Mouse (Mus musculus) splenic B cell, adult 2 months (primary cell): Measurements from ENCODE around the gene Fcer1g.

Experiments
- DNase-seq: peaks from one replicate; pipeline ENCODE4 v3.0.0-alpha.2; 2011; ENCODE audit warnings: low read depth, low spot score
- H3K27me3 ChIP-seq: 2 replicates; pipeline ENCODE4 v1.6.1; 2012; ENCODE audit warnings: mild to moderate bottlenecking, low read length, moderate library complexity, mixed read lengths; ENCODE audit not compliant: control insufficient read depth, poor library complexity, insufficient read depth, severe bottlenecking
- H3K36me3 ChIP-seq: 2 replicates; pipeline ENCODE4 v1.6.1; 2012; ENCODE audit warnings: mild to moderate bottlenecking, low read length, moderate library complexity, mixed read lengths; ENCODE audit not compliant: control insufficient read depth, poor library complexity, insufficient read depth, severe bottlenecking

Gene Fcer1g

GRCm38 (mm10) chr1:171234126-171234525, at the start of gene Fcer1g:
TSS of gene Fcer1g (minus strand) at chr1:171234365.
- H3K36me3 ChIP-seq, result peaks cover 6% of the 10 kb centered on the region
- DNase-seq, result no peak
- no peaks in the 10 kb centered on the region for H3K27me3 ChIP-seq

GRCm38 (mm10) chr1:171283188-171284160, 49.3 kb upstream of the Fcer1g start:
- no peak for DNase-seq
- H3K36me3 ChIP-seq, result peaks cover 2% of the 10 kb centered on the region; the same call in 1 of the 2 replicates

GRCm38 (mm10) chr1:171282086-171282805, 48.1 kb upstream of the Fcer1g start:
- no peaks in the 10 kb centered on the region for H3K27me3 ChIP-seq
- H3K36me3 ChIP-seq, result peaks cover 2% of the 10 kb centered on the region; the same call in 1 of the 2 replicates
- DNase-seq, result no peak

More at GRCm38 (mm10) chr1:171283188-171284160, 49.3 kb upstream of the Fcer1g start:
- no peaks in the 10 kb centered on the region for H3K27me3 ChIP-seq

- DNase-seq, result peak; percentile 69
- no peaks in the 10 kb centered on the region for H3K27me3 ChIP-seq
Measured at GRCm38 (mm10) chr1:171281528-171281923, 47.4 kb upstream of the Fcer1g start.

GRCm38 (mm10) chr1:171280916-171281527, 46.9 kb upstream of the Fcer1g start, which contains the start of gene Ppox:
TSS of gene Ppox (minus strand) at chr1:171281186.
- H3K27me3 ChIP-seq, result no peaks in the 10 kb centered on the region
- DNase-seq, result peak; percentile 95
- H3K36me3 ChIP-seq, result peaks cover 6% of the 10 kb centered on the region

More at GRCm38 (mm10) chr1:171281528-171281923, 47.4 kb upstream of the Fcer1g start:
- H3K36me3 ChIP-seq, result peaks cover 2% of the 10 kb centered on the region; the same call in 1 of the 2 replicates

GRCm38 (mm10) chr1:171280250-171280915, 46.2 kb upstream of the Fcer1g start:
- no peak for DNase-seq
- H3K27me3 ChIP-seq, result no peaks in the 10 kb centered on the region

GRCm38 (mm10) chr1:171279721-171280120, 45.6 kb upstream of the Fcer1g start:
- H3K36me3 ChIP-seq, result peaks cover 7% of the 10 kb centered on the region
- no peak for DNase-seq
- H3K27me3 ChIP-seq, result no peaks in the 10 kb centered on the region

More at GRCm38 (mm10) chr1:171280250-171280915, 46.2 kb upstream of the Fcer1g start:
- peaks cover 7% of the 10 kb centered on the region for H3K36me3 ChIP-seq

- no peak for DNase-seq
- Histone ChIP-seq H3K36me3 (peaks cover 7% of the 10 kb centered on the region), H3K27me3 (no peaks in the 10 kb centered on the region)
Measured at GRCm38 (mm10) chr1:171279012-171279705, 45.0 kb upstream of the Fcer1g start.

- peaks cover 9% of the 10 kb centered on the region; the same call in 1 of the 2 replicates for H3K36me3 ChIP-seq
- no peak for DNase-seq
- no peaks in the 10 kb centered on the region for H3K27me3 ChIP-seq
Measured at GRCm38 (mm10) chr1:171278436-171278835, 44.3 kb upstream of the Fcer1g start.

GRCm38 (mm10) chr1:171277736-171278135, 43.6 kb upstream of the Fcer1g start:
- no peaks in the 10 kb centered on the region for H3K27me3 ChIP-seq
- H3K36me3 ChIP-seq, result peaks cover 12% of the 10 kb centered on the region; the same call in 1 of the 2 replicates
- no peak for DNase-seq

- Histone ChIP-seq H3K36me3 (peaks cover 12% of the 10 kb centered on the region; the same call in 1 of the 2 replicates), H3K27me3 (no peaks in the 10 kb centered on the region)
- DNase-seq, result no peak
Measured at GRCm38 (mm10) chr1:171276110-171276748, 42.1 kb upstream of the Fcer1g start.

GRCm38 (mm10) chr1:171275144-171275734, 41.1 kb upstream of the Fcer1g start:
- peaks cover 12% of the 10 kb centered on the region; the same call in 1 of the 2 replicates for H3K36me3 ChIP-seq
- DNase-seq, result no peak
- H3K27me3 ChIP-seq, result no peaks in the 10 kb centered on the region

GRCm38 (mm10) chr1:171274171-171274570, 40.0 kb upstream of the Fcer1g start:
- H3K27me3 ChIP-seq, result no peaks in the 10 kb centered on the region
- DNase-seq, result no peak
- peaks cover 12% of the 10 kb centered on the region; the same call in 1 of the 2 replicates for H3K36me3 ChIP-seq
